Mouse (Mus musculus): ENCODE measurements at regions not wholly inside any gene's neighbourhood (a gene's known extent, or its start where the extent isn't known, plus 50 kb on each side); places are given as distances from the start of the nearest gene placed in this dataset.

DNA sequence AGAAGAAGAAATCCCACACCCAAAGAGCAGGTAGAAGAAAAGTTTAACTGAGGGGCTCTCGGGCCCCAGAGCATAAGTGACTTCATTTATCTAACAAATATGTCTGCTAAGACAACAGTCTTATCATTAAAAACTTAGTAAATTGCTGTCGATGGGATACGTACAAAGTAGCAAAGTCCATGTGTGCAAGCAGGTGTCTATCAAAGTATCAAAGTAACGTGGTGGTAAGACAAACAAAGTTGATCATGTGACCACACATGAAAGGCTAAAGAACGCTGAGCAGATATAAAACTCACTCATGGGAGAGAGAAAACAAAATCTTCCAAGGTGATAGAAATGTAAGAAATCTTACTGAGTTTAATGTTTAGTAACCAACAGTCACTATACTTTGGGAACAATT lies 191.3 kb downstream of the Ifng start:
- WGBS: 86% methylated on average over 5 of the region's 5 CpGs
- H3K36me3 ChIP-seq: no peaks in the 10 kb centered on the region
- H3K4me1 ChIP-seq (replicated peaks): no peaks in the 10 kb centered on the region
- no peak overlapping the region for H3K4me3 ChIP-seq (replicated peaks)
- H3K27me3 ChIP-seq: no peaks in the 10 kb centered on the region
- H3K27ac ChIP-seq: no peak overlapping the region
- no peak for ATAC-seq
- no peaks in the 10 kb centered on the region for H3K9me3 ChIP-seq
- H3K9ac ChIP-seq (replicated peaks): no peak overlapping the region
- H3K4me2 ChIP-seq (replicated peaks): no peak overlapping the region

DNA sequence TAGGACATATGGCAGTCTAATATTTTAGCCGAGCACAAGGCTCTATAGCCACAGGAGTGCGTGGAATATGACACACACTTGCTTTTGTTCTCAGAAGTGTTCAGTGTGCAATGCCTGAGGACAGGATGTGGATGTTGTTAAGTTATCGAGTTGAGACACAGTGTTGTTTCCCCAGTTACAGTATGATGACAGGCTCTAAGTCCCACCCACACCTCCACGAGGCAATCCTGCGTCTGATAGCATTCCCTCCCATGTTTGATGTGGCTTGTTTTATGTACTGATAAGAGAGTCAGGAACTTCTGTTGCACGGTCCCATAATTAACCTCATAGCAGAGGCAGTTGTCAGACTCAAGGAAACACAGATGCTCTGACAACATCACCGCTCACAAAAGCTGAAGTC lies 192.6 kb downstream of the Ifng start:
- 76% methylated on average over 7 of the region's 7 CpGs for WGBS
- Histone ChIP-seq H3K4me1 (replicated peaks) (no peaks in the 10 kb centered on the region), H3K36me3 (no peaks in the 10 kb centered on the region), H3K27ac (no peak overlapping the region), H3K9me3 (no peaks in the 10 kb centered on the region), H3K27me3 (no peaks in the 10 kb centered on the region), H3K4me3 (replicated peaks) (no peak overlapping the region), H3K9ac (replicated peaks) (no peak overlapping the region), H3K4me2 (replicated peaks) (no peak overlapping the region)
- no peak for ATAC-seq

DNA sequence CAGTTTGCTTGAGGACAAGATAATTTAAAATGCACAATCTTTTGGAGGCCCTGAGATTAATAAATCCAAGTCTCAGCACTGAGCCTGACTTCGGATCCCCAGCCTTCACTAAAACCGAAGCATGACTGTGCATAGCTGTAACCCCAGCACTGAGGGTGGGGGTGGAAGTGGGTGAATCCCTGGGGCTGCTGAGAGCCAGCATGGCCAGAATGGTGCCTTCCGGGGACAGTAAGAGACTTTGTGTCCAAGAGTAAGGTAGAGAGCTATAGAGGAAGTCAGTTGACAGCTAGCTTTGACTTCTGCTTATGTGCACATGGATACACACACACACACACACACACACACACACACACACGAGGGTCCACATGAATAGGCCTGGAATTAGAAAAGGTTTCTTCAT lies 198.3 kb downstream of the Ifng start:
- 92% methylated on average over 4 of the region's 4 CpGs for WGBS
- no peak for ATAC-seq

DNA sequence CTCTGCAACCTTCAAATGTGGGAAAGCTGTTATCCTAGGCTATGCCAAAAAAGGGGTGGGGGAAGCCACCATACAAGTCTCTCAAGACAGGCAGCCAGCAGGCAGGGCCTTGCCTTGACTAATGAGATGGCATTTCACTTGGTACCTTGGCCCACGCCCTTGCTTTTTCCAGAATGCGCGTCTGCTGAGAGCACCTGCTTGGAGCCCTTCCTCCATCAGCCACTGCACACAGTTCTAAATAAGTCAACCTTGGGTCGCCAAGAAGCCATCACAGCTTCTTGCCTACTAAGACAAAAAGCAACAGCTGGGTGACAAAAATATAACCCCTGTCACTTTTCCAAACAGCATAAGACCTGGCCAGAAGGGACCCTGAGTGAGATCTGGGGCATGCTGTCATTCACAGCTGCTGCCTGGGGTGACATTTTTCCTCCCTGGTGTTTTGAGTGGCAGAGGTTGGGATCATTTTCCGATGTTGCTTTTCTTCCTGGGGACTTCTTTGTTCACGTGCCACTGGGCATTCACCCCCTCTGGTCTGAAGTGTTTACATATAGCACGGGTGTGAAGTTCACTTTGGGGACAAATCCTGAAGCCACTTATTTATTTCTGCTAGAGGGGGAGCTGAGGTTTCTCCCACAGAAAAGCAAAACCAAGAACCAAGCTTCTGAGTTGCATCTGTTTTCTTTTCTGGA lies 199.4 kb downstream of the Ifng start:
- WGBS: 46% methylated on average over 7 of the region's 7 CpGs
- ATAC-seq: peak; percentile 59

More for the DNA sequence above, 198.3 kb downstream of the Ifng start:
- Histone ChIP-seq H3K9me3 (no peaks in the 10 kb centered on the region), H3K4me2 (replicated peaks) (no peak overlapping the region), H3K4me1 (replicated peaks) (peaks cover 19% of the 10 kb centered on the region), H3K36me3 (no peaks in the 10 kb centered on the region), H3K27me3 (no peaks in the 10 kb centered on the region), H3K9ac (replicated peaks) (no peak overlapping the region), H3K27ac (no peak overlapping the region), H3K4me3 (replicated peaks) (no peak overlapping the region)

DNA sequence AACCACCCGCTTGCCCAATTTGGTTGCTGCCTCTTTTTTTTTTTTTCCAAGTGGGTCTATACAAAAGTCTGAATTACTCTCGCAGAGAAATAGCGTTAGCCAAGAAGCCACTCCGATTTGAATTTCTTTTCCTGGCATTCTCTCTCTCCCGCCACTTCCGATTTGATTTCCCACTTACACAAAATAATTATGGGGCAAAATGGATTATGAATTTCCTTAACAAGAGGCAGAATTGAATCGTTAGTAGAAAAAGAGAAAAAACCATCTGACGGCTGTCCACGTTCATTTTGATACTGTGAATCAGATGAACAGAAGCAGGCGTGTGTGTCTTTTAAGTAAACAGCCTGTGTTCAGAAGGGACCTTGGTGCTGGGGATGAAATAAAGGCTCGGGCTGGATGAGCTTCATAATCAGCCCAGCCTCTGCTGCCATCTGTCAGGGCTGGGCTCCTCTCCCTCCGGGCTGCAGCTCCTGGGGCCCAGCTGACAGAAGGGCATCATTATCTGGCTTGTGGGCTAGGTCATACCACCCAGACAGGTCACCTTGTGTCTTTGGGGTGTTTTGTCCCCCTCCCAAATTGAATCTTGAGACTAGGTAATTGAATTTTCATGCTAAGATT lies 200.1 kb downstream of the Ifng start:
- peak overlapping the region; percentile 27 for H3K4me2 ChIP-seq (replicated peaks)
- peak overlapping the region; percentile 70 for H3K27ac ChIP-seq
- no peaks in the 10 kb centered on the region for H3K9me3 ChIP-seq
- no peaks in the 10 kb centered on the region for H3K27me3 ChIP-seq
- peaks cover 19% of the 10 kb centered on the region for H3K4me1 ChIP-seq (replicated peaks)
- H3K4me3 ChIP-seq (replicated peaks): no peak overlapping the region
- H3K36me3 ChIP-seq: no peaks in the 10 kb centered on the region
- ATAC-seq: peak; percentile 93
- 23% methylated on average over 12 of the region's 12 CpGs for WGBS
- H3K9ac ChIP-seq (replicated peaks): peak overlapping the region; percentile 32

More for the DNA sequence above, 199.4 kb downstream of the Ifng start:
- no peaks in the 10 kb centered on the region for H3K27me3 ChIP-seq
- H3K27ac ChIP-seq: peak overlapping the region; percentile 70
- H3K4me2 ChIP-seq (replicated peaks): peak overlapping the region; percentile 27
- H3K9me3 ChIP-seq: no peaks in the 10 kb centered on the region
- H3K4me3 ChIP-seq (replicated peaks): no peak overlapping the region
- H3K36me3 ChIP-seq: no peaks in the 10 kb centered on the region
- peaks cover 19% of the 10 kb centered on the region for H3K4me1 ChIP-seq (replicated peaks)
- H3K9ac ChIP-seq (replicated peaks): no peak overlapping the region

DNA sequence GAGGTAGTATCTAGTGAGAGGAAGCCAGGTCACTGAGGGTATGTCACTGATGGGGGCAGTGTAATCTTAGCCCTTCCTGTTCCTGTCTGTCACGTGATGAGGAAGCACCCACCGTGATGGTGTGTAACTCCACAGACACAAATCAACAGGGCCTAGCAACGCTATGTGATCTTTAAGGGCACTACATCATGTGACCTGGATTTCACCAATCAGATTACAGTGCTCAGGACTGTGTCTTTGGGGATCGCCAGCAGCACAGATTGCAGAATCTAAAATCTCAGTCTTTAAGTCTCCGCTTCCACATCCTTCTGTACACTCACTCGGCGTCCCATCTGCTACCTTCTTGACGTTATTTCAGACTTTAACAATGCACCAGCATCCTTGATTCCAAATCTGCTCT lies 202.8 kb downstream of the Ifng start:
- H3K4me1 ChIP-seq (replicated peaks): peaks cover 19% of the 10 kb centered on the region
- H3K9ac ChIP-seq (replicated peaks): no peak overlapping the region
- 86% methylated on average over 8 of the region's 8 CpGs for WGBS
- H3K27ac ChIP-seq: no peak overlapping the region
- H3K27me3 ChIP-seq: no peaks in the 10 kb centered on the region
- H3K36me3 ChIP-seq: no peaks in the 10 kb centered on the region
- H3K4me3 ChIP-seq (replicated peaks): no peak overlapping the region
- ATAC-seq: no peak
- H3K4me2 ChIP-seq (replicated peaks): no peak overlapping the region
- H3K9me3 ChIP-seq: no peaks in the 10 kb centered on the region

DNA sequence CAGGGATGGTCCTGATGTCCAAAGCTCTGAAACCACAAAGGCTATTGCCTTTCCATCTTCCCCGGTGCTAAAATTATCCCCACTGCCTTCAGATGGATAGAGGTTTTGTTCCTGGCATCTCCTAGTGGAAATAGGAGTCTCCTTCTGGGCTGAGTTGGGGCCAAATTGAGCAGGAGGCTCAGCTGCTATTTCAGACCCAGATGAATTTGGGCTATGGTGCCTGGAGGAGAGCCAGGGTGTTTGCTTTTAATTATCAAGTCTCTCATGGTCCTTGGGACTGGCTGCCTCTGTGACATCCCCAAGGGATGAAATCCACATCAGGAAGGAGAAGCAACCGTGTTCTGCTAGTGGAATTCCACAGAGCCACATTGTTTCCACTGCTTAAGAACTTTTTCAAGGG lies 207.3 kb downstream of the Ifng start:
- H3K9me3 ChIP-seq: no peaks in the 10 kb centered on the region
- H3K4me2 ChIP-seq (replicated peaks): no peak overlapping the region
- H3K36me3 ChIP-seq: no peaks in the 10 kb centered on the region
- no peak overlapping the region for H3K9ac ChIP-seq (replicated peaks)
- no peak overlapping the region for H3K27ac ChIP-seq
- H3K4me3 ChIP-seq (replicated peaks): no peak overlapping the region
- H3K4me1 ChIP-seq (replicated peaks): no peaks in the 10 kb centered on the region
- ATAC-seq: no peak
- WGBS: 61% methylated on average over 2 of the region's 2 CpGs
- no peaks in the 10 kb centered on the region for H3K27me3 ChIP-seq

DNA sequence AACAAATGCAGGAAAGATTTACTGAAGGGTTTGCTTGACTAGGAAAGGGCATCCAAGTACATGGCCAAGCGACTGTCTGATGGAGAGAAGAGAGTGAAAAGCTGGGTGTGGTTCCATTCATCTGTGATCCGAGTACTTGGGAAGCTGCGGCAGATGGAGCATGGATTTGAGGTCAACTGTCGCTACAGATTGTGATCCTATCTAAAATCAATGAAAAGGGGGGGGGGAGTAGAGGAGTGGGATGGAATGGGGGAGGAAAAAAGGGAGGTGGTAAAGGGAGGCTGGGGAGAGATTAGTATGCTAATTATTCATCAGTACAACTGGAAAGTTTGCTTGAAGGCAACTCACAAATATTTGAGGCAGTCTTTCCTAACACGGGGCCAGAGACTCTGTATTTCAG lies 213.4 kb downstream of the Dyrk2 start:
- no peaks in the 10 kb centered on the region for H3K4me1 ChIP-seq (replicated peaks)
- H3K36me3 ChIP-seq: no peaks in the 10 kb centered on the region
- H3K9ac ChIP-seq (replicated peaks): no peak overlapping the region
- H3K27ac ChIP-seq: no peak overlapping the region
- H3K27me3 ChIP-seq: no peaks in the 10 kb centered on the region
- no peak overlapping the region for H3K4me2 ChIP-seq (replicated peaks)
- no peaks in the 10 kb centered on the region for H3K9me3 ChIP-seq
- WGBS: 76% methylated on average over 5 of the region's 5 CpGs
- no peak overlapping the region for H3K4me3 ChIP-seq (replicated peaks)
- ATAC-seq: no peak

DNA sequence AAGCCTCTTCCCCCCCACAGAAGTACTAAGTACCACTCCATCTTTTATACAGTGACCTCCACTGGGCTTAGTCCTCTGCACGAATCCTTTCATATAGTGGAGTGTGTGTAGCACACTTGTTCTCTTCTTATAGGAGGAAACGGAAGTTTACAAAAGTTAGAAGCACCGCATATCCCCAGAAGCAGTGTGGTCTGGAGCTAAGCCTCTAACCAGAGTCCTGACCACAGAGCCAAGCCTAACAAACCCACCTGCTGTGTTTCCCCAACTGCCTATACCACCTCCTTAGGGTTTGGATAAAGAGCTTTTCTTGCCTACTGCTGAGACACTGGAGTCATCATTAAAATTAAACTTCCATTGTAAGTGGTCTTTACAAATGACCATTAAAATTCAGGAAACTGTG lies 204.0 kb downstream of the Dyrk2 start:
- Histone ChIP-seq H3K36me3 (no peaks in the 10 kb centered on the region), H3K9me3 (no peaks in the 10 kb centered on the region), H3K27me3 (no peaks in the 10 kb centered on the region), H3K4me2 (replicated peaks) (no peak overlapping the region), H3K27ac (no peak overlapping the region), H3K4me1 (replicated peaks) (no peaks in the 10 kb centered on the region), H3K4me3 (replicated peaks) (no peak overlapping the region), H3K9ac (replicated peaks) (no peak overlapping the region)
- WGBS: 46% methylated on average over 3 of the region's 3 CpGs
- ATAC-seq: no peak

DNA sequence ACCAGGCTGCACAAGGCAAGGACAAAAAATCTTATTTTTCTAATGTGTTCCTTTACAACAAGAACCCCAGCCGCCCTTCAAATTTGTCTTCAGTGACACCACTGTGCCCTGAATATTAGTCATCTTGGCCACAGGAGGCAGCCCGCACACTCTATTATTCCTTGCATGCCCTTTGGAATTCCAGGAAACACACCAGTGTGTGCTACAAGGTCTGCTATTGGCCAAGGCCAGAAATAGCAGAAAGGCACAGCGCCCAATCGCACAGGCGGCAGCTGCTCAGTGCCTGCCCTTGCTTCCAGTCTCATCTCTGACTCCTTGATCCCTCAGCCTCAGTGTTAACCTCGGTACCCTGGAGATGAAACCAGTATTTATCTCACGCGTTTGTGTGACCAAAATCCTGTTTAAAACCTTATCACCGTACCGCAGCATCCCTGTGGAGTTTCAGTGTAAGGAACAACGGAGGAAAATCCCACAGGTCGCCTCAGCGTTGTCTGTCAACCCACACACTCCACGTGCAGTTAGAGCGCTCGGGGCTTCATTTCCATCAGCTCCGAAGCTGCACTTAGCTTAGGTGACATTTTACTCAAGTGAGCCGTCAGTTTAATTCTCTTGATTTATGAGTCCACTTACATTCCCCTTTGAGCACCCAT lies 194.1 kb downstream of the Dyrk2 start:
- Histone ChIP-seq H3K27me3 (no peaks in the 10 kb centered on the region), H3K4me3 (replicated peaks) (no peak overlapping the region), H3K4me2 (replicated peaks) (peak overlapping the region; percentile 39), H3K9ac (replicated peaks) (no peak overlapping the region), H3K9me3 (peaks cover 4% of the 10 kb centered on the region), H3K36me3 (no peaks in the 10 kb centered on the region), H3K4me1 (replicated peaks) (peaks cover 36% of the 10 kb centered on the region), H3K27ac (no peak overlapping the region)
- peak; percentile 85 for ATAC-seq
- WGBS: 42% methylated on average over 18 of the region's 18 CpGs

DNA sequence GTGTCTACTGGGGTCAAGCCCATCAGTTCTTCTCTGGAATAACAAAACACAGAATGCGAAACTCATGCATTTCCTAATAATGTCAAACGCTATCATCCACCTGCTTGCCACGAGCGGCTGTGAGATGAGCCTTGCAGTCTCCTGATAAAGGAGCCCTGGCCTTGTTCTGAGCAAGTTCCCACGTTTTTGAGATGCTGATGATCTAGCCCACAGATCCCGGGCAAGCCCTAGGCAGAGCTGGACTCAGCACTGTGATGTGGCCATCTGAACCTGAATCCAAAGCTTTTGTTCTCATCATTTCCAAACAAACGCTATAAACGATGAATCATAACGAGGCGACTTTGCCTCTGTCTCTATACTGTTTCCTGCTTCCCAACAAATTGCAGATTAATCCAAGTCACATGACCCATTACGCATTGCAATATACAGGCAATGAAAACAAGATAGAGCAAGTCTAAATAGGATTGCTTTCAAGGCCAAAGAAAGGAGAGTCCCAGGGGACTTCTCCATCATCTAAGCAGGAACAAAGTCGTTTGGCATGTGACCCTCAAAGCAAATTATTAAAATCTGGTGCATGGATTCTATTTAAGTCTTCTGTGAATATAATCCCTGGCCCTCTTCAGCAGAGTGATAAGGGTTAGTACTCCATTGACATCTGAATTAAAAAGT lies 191.1 kb downstream of the Dyrk2 start:
- Histone ChIP-seq H3K9ac (replicated peaks) (no peak overlapping the region), H3K4me1 (replicated peaks) (peaks cover 36% of the 10 kb centered on the region), H3K4me3 (replicated peaks) (no peak overlapping the region), H3K27ac (peak overlapping the region; percentile 80), H3K4me2 (replicated peaks) (no peak overlapping the region), H3K36me3 (no peaks in the 10 kb centered on the region), H3K27me3 (no peaks in the 10 kb centered on the region), H3K9me3 (no peaks in the 10 kb centered on the region)
- WGBS: 47% methylated on average over 12 of the region's 12 CpGs
- peak; percentile 64 for ATAC-seq

DNA sequence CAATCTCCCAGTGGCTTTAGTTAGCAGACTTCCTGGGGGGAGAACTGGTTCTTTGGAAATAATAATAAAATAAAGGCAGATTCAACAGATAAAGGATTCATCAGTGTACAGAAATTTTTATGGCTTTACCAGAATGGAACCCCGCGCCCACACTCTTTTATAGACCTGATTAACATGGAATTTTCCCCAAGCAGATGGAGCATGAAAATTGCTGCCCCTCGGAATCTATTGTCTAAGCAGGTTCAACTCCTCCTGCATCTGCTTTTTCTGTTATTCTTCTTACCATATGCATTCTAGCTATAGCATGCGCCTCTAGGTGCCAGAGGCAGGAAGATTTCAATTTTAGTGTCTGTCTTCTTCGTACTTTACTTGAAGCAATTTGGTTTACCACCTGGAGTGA lies 190.5 kb downstream of the Dyrk2 start:
- WGBS: 45% methylated on average over 5 of the region's 5 CpGs
- no peak overlapping the region for H3K4me2 ChIP-seq (replicated peaks)
- H3K4me3 ChIP-seq (replicated peaks): no peak overlapping the region

More for the DNA sequence above, 190.5 kb downstream of the Dyrk2 start:
- H3K36me3 ChIP-seq: no peaks in the 10 kb centered on the region
- H3K27me3 ChIP-seq: no peaks in the 10 kb centered on the region
- peaks cover 36% of the 10 kb centered on the region for H3K4me1 ChIP-seq (replicated peaks)
- H3K9me3 ChIP-seq: no peaks in the 10 kb centered on the region
- no peak overlapping the region for H3K9ac ChIP-seq (replicated peaks)
- peak overlapping the region; percentile 80 for H3K27ac ChIP-seq
- ATAC-seq: peak; percentile 9; the same call in 1 of the 2 replicates

Measured in midbrain, embryonic 13.5 days (tissue).